ENCODE assay signal across 14 mouse cellular contexts in the genomic region with DNA sequence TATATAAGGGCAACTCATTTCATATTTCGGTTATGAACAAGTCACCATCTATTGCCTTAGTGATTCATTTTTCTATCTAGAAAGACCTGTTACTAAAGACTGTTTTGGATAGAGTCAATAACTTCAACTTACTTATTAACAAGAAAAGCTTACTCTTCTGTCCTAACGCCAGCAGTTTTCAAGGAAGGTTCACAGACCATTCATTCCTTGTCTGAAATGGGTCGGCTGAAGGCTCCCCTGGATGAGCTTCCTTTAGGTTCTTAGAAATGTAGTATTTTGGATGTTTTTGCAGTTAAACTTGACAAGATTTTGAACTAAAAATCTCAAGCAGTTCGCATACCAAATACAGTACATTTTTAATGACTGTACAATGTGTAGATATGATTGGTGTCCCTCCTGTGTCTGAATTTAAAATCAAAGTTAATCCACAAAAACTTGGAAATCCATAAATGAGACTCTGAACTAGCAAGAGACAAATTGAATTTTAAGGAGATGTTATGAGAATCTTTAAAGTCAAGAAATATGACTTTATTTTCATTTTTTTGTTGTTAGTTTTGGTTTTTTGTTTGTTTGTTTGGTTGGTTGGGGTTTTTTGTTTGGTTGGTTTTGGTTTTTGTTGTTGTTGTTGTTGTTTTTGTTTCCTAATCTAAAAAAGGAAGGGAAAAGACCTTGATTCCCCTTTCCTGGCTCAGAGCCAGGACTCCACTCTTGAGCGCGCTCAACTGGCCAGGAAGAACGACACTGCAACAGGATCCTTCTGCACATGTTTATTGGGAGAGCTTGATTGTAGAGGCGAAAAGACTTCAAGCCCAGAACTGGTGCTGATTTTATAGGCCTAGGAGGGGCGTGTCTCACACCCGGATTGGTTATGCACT. TPM values are rescaled to one million over a fixed set of nuclear protein-coding genes. Genes with fewer than 3 reads are reported as not detected.
"Had no signal": no experiment of that assay in that cellular context is flagged by ENCODE, and none has a peak within 500 bp of the region (broad histone marks: within the 10 kb centered on the region; RNA-seq: fewer than 3 reads in every experiment).

No protein-coding gene starts in this region.

RNA-seq across cellular contexts. Expression of gene Gm17019, which starts 21.6 kb away (rescaled TPM):
- total RNA-seq: layer of hippocampus, postnatal 25 days; left cerebral cortex, adult 2 months; left cerebral cortex, postnatal 14 days; megakaryocyte-erythroid progenitor cell, adult 5-6 weeks; monocyte, adult 5-6 weeks had no signal
- polyA plus RNA-seq: kidney, embryonic 14.5 days; limb, embryonic 10.5 days; limb, embryonic 15.5 days; liver, embryonic 12.5 days; liver, embryonic 16.5 days; lung, embryonic 15.5 days; midbrain, embryonic 13.5 days; neural tube, embryonic 13.5 days; stomach, embryonic 14.5 days had no signal
